Mouse (Mus musculus) kidney, adult 11 months (tissue): Measurements from ENCODE around the gene Gm10697.
"Not testable (repeated sequence)": the region's sequence is repeated elsewhere in the genome, so short reads cannot be mapped to it uniquely, and the experiment has no call there.

Experiments
- DNase-seq: peaks from one replicate; pipeline ENCODE4 v3.0.0; 2022

Gene Gm10697

DNA sequence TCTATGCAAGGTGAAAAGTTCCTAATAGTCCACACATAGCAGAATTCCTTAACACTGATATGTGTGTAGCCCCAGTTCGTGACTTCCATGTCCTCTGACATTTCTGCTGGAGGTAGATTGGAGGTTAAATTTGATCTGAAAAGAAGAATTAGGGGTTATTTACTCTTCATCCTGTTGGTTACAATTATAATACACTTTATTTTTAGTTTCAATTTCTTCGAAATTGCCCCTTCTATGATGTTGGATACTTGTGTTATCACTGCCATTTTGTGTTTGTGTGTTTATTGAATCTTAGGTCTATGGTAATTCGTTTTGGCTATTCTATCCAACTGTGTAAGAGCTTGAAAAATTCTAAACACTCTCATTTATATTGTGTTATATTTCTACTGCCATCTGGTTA, at the start of gene Gm10697:
Gm10697 (minus strand) TSS at position 101 of the 400 bp plus-strand sequence.
- not testable (repeated sequence) for DNase-seq

DNA sequence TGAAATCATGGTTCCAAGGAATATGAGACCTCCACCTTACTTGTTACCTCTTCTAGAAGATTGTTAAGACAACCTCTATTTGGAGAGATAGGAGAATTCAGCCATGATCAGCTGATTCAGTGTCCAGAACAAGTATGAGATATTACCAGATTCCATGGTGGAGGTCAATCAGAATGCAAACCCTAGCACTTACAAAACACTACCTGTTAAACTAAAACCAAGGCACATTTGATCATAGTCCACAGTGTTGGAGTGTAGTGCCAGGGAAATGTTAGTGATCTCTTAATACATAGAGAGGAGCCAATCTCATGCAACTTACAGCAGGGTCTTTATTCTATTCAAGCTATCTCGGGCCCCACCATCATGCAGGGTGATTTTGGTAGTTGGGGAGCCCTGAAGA, 42.6 kb upstream of the Gm10697 start:
- not testable (repeated sequence) for DNase-seq

DNA sequence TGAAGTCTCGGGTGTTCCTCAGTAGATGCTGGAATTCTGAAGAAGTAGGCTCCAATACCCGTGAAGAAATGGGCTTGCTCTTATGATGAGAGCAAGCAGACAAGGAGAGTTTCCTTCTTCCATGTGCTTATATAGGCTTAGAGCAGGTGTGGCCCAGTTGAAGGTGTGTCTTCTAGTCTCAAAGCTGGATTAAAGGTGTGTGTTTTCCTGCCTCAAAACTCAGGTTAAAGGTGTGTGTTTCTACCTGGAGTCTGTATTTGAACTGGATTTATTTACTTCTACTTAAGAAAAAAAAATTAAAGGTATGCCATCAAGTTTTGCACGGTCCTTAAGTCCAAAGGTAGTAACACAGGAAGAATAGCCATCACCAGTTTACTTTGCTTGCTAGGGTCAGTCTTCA, 17.7 kb downstream of the Gm10697 start, which contains the start of gene Gm9125:
Gm9125 (minus strand) TSS at position 101 of the 400 bp plus-strand sequence.
- not testable (repeated sequence) for DNase-seq

DNA sequence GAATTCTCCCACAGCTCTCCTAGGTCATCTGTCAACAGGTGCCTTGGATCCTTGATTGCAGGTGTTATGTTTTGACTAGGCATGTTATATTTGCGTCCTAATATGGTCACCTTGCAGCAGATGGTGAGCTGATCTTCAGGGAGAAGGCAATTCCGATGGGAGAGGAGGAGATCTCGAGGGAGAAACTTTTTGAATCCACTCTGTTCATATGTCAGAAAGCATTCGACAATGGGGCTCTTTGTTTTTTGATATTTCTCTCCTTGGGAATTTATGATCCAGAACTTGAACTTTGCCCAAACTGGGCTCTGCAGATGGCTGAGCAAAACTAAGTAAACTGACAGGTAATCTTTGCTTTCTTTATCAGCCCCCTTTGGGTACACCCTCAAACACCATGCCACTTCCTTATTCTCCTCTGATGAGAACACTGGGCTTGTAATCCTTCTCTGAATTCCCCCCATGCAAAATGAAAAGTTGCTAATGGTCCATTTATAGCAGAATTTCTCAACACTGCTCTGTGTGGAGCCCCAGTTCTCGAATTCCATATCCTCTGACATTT, 22.8 kb downstream of the Gm10697 start:
- DNase-seq, result not testable (repeated sequence)

DNA sequence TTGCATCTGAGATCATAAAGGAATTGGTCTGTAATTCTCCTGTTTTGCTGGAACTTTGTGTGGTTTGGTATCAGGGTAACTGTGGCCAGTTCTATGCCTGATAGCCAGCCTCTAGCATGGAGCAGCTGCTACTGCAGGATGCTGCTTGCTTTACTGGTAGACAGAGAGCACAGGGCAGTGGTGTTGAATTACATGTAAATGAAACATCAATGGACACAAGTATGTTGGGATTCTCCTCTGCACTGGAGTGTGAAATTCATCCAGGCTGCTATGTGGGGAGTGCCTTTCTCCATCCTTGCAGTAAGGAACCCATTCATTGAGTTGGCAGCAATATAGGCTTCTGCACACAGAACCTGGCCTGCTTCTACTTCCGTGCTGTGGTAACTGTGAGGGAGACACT, 34.2 kb downstream of the Gm10697 start:
- not testable (repeated sequence) for DNase-seq

DNA sequence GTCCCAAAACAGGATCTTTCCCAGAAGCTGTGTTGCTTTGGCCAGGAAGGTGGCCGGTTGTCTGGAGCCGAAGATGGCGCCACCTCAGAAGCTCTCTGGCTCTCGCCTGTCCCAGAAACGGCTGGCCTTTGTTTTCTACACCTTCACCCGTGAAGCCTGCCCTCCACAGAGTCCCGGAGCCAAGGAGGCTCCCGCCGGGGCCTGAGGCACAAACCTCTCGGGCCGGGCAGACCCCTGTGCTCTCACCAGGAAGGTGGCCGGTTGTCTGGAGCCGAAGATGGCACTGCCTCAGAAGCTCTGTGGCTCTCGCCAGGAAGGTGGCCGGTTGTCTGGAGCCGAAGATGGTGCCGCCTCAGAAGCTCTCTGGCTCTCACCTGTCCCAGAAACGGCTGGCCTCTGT, 38.0 kb downstream of the Gm10697 start:
- not testable (repeated sequence) for DNase-seq
